Mouse (Mus musculus): ENCODE measurements at regions not wholly inside any gene's neighbourhood (a gene's known extent, or its start where the extent isn't known, plus 50 kb on each side); places are given as distances from the start of the nearest gene placed in this dataset.

GRCm38 (mm10) chr1:105050584-105051363, 282.4 kb downstream of the Cdh20 start:
- TF ChIP-seq POLR2A (IDR thresholded peaks at IDR 0.05; ENCODE audit: low read depth, low read length) (no peak), CTCF (IDR thresholded peaks at IDR 0.05; ENCODE audit: extremely low read depth, insufficient read length, insufficient replicate concordance, low read depth, low read length) (no peak)
